Mouse (Mus musculus) granulocyte monocyte progenitor cell, adult 5-6 weeks (primary cell): ENCODE data around the gene Acin1. TPM values are rescaled to one million over a fixed set of nuclear protein-coding genes. Genes with fewer than 3 reads are reported as not detected.

Experiments used
- total RNA-seq, 2 experiments: library from RNA; stranded (forward) in 1 of 2; stranded (reverse) in 1 of 2; fragments of 200-712, 200-1000 nt in 1 of 2; fragments of >200 nt in 1 of 2; fragmentation: Nextera tagmentation in 1 of 2; gene quantifications; 2 replicates each; pipeline ENCODE4 v1.2.3; 2014 to 2017

Acin1 gene
- total RNA-seq, 2 experiments from 2014 or later, result 198 to 236 TPM

Other genes with a start within 250 kb of the Acin1 start
- 37.3 and 41.5 TPM in 2 replicates for gene Lrp10, start 222.8 kb downstream of the Acin1 start, total RNA-seq (2014; fragmentation: Nextera tagmentation)
- gene Lrp10, start 222.8 kb downstream of the Acin1 start, total RNA-seq (2017), result 20.0 and 23.7 TPM in 2 replicates
- gene Rem2, start 210.8 kb downstream of the Acin1 start, total RNA-seq (2014; fragmentation: Nextera tagmentation), result not detected in 2 replicates
- gene Rem2, start 210.8 kb downstream of the Acin1 start, total RNA-seq (2017), result not detected in 2 replicates
- 69.5 and 89.4 TPM in 2 replicates for gene Prmt5, start 169.4 kb downstream of the Acin1 start, total RNA-seq (2014; fragmentation: Nextera tagmentation)
- 57.4 and 68.2 TPM in 2 replicates for gene Prmt5, start 169.4 kb downstream of the Acin1 start, total RNA-seq (2017)
- 70.3 and 79.6 TPM in 2 replicates for gene Haus4, start 132.3 kb downstream of the Acin1 start, total RNA-seq (2014; fragmentation: Nextera tagmentation)
- gene Haus4, start 132.3 kb downstream of the Acin1 start, total RNA-seq (2017), result 85.8 and 93.8 TPM in 2 replicates
- 0.77 and 1.0 TPM in 2 replicates for gene Ajuba, start 109.4 kb downstream of the Acin1 start, total RNA-seq (2014; fragmentation: Nextera tagmentation)
- gene Ajuba, start 109.4 kb downstream of the Acin1 start, total RNA-seq (2017), result 1.2 and 2.1 TPM in 2 replicates
- gene 4931414P19Rik, start 80.9 kb downstream of the Acin1 start, total RNA-seq (2014; fragmentation: Nextera tagmentation), result 5.8 and 9.9 TPM in 2 replicates
- gene 4931414P19Rik, start 80.9 kb downstream of the Acin1 start, total RNA-seq (2017), result 3.6 and 4.3 TPM in 2 replicates
- gene Psmb5, start 68.9 kb downstream of the Acin1 start, total RNA-seq (2014; fragmentation: Nextera tagmentation), result 237 and 287 TPM in 2 replicates
- 63.3 and 69.9 TPM in 2 replicates for gene Psmb5, start 68.9 kb downstream of the Acin1 start, total RNA-seq (2017)
- 0.09 TPM in 1 of 2 replicates, not detected in the other for gene Psmb11, start 65.5 kb downstream of the Acin1 start, total RNA-seq (2014; fragmentation: Nextera tagmentation)
- not detected in 2 replicates for gene Psmb11, start 65.5 kb downstream of the Acin1 start, total RNA-seq (2017)
- not detected in 2 replicates for gene Gm17606, start 46.0 kb downstream of the Acin1 start, total RNA-seq (2014; fragmentation: Nextera tagmentation)
- not detected in 2 replicates for gene Gm17606, start 46.0 kb downstream of the Acin1 start, total RNA-seq (2017)
- 0.54 and 1.4 TPM in 2 replicates for gene Cdh24, start 45.6 kb downstream of the Acin1 start, total RNA-seq (2014; fragmentation: Nextera tagmentation)
- gene Cdh24, start 45.6 kb downstream of the Acin1 start, total RNA-seq (2017), result 0.39 and 0.41 TPM in 2 replicates
- 44.3 and 69.7 TPM in 2 replicates for gene 1700123O20Rik, start 715 bp downstream of the Acin1 start, total RNA-seq (2014; fragmentation: Nextera tagmentation)
- 42.2 and 50.0 TPM in 2 replicates for gene 1700123O20Rik, start 715 bp downstream of the Acin1 start, total RNA-seq (2017)
- 0.15 TPM in 1 of 2 replicates, not detected in the other for gene Gm29776, start 11.9 kb upstream of the Acin1 start, total RNA-seq (2014; fragmentation: Nextera tagmentation)
- gene Gm29776, start 11.9 kb upstream of the Acin1 start, total RNA-seq (2017), result 0.22 TPM in 1 of 2 replicates, not detected in the other
- 23.1 and 45.9 TPM in 2 replicates for gene Cebpe, start 25.2 kb upstream of the Acin1 start, total RNA-seq (2014; fragmentation: Nextera tagmentation)
- gene Cebpe, start 25.2 kb upstream of the Acin1 start, total RNA-seq (2017), result 57.2 and 63.7 TPM in 2 replicates
- gene Slc7a8, start 95.0 kb upstream of the Acin1 start, total RNA-seq (2014; fragmentation: Nextera tagmentation), result 7.6 and 8.3 TPM in 2 replicates
- gene Slc7a8, start 95.0 kb upstream of the Acin1 start, total RNA-seq (2017), result 2.0 and 3.2 TPM in 2 replicates
- gene Rnf212b, start 127.2 kb upstream of the Acin1 start, total RNA-seq (2014; fragmentation: Nextera tagmentation), result not detected in 2 replicates
- gene Rnf212b, start 127.2 kb upstream of the Acin1 start, total RNA-seq (2017), result not detected in 2 replicates
- 14.3 and 19.1 TPM in 2 replicates for gene Homez, start 184.0 kb upstream of the Acin1 start, total RNA-seq (2014; fragmentation: Nextera tagmentation)
- gene Homez, start 184.0 kb upstream of the Acin1 start, total RNA-seq (2017), result 8.4 and 8.7 TPM in 2 replicates
- gene Ppp1r3e, start 190.6 kb upstream of the Acin1 start, total RNA-seq (2014; fragmentation: Nextera tagmentation), result 12.2 and 21.1 TPM in 2 replicates
- 2.5 and 2.9 TPM in 2 replicates for gene Ppp1r3e, start 190.6 kb upstream of the Acin1 start, total RNA-seq (2017)
- 9.4 and 13.5 TPM in 2 replicates for gene Bcl2l2, start 196.4 kb upstream of the Acin1 start, total RNA-seq (2014; fragmentation: Nextera tagmentation)
- 9.9 and 10.9 TPM in 2 replicates for gene Bcl2l2, start 196.4 kb upstream of the Acin1 start, total RNA-seq (2017)
- gene Gm20521, start 196.5 kb upstream of the Acin1 start, total RNA-seq (2014; fragmentation: Nextera tagmentation), result not detected in 2 replicates
- gene Gm20521, start 196.5 kb upstream of the Acin1 start, total RNA-seq (2017), result not detected in 2 replicates
- gene Pabpn1, start 205.6 kb upstream of the Acin1 start, total RNA-seq (2014; fragmentation: Nextera tagmentation), result 181 and 215 TPM in 2 replicates
- 286 and 319 TPM in 2 replicates for gene Pabpn1, start 205.6 kb upstream of the Acin1 start, total RNA-seq (2017)
- 1.4 and 2.8 TPM in 2 replicates for gene Slc22a17, start 226.2 kb upstream of the Acin1 start, total RNA-seq (2014; fragmentation: Nextera tagmentation)
- 0.52 and 0.77 TPM in 2 replicates for gene Slc22a17, start 226.2 kb upstream of the Acin1 start, total RNA-seq (2017)
- not detected in 2 replicates for gene Efs, start 239.2 kb upstream of the Acin1 start, total RNA-seq (2014; fragmentation: Nextera tagmentation)
- gene Efs, start 239.2 kb upstream of the Acin1 start, total RNA-seq (2017), result not detected in 2 replicates
- gene Il25, start 245.8 kb upstream of the Acin1 start, total RNA-seq (2014; fragmentation: Nextera tagmentation), result not detected in 2 replicates
- gene Il25, start 245.8 kb upstream of the Acin1 start, total RNA-seq (2017), result not detected in 2 replicates
- not detected in 2 replicates for gene Cmtm5, start 249.3 kb upstream of the Acin1 start, total RNA-seq (2014; fragmentation: Nextera tagmentation)
- gene Cmtm5, start 249.3 kb upstream of the Acin1 start, total RNA-seq (2017), result not detected in 2 replicates